Mouse (Mus musculus) limb, embryonic 12.5 days (tissue): Measurements from ENCODE around the gene Ddost. TPM values are rescaled to one million over a fixed set of nuclear protein-coding genes. Genes with fewer than 3 reads are reported as not detected.
"Not testable (repeated sequence)": the region's sequence is repeated elsewhere in the genome, so short reads cannot be mapped to it uniquely, and the experiment has no call there.

Experiments
- ATAC-seq: fragments of 200-750 bp; cut with Nextera tagmentation; 2 replicates; pipeline ENCODE4 v1.8.0; 2017; ENCODE audit warnings: low read depth, moderate TSS enrichment; ENCODE audit not compliant: insufficient number of reproducible peaks, insufficient read depth, low FRiP score, low TSS enrichment
- H3K27ac ChIP-seq: fragments of 300-500 bp; sonication (generic); 2 replicates; pipeline ENCODE4 v1.5.1; 2016; ENCODE audit warnings: mild to moderate bottlenecking, moderate library complexity
- H3K27me3 ChIP-seq: fragments of 300-500 bp; sonication (generic); 2 replicates; pipeline ENCODE4 v1.6.1; 2016; ENCODE audit warnings: mild to moderate bottlenecking, moderate library complexity
- H3K36me3 ChIP-seq: fragments of 300-500 bp; sonication (generic); 2 replicates; pipeline ENCODE4 v1.6.1; 2016; ENCODE audit warnings: mild to moderate bottlenecking, moderate library complexity
- H3K4me1 ChIP-seq: fragments of 300-500 bp; sonication (generic); replicated peaks from 2 replicates; pipeline ENCODE4 v1.6.1; 2016
- H3K4me2 ChIP-seq: fragments of 300-500 bp; sonication (generic); 2 replicates; pipeline ENCODE4 v1.6.1; 2016; ENCODE audit warnings: mild to moderate bottlenecking, moderate library complexity
- H3K4me3 ChIP-seq: fragments of 300-500 bp; sonication (generic); replicated peaks from 2 replicates; pipeline ENCODE4 v1.5.1; 2016; ENCODE audit warnings: mild to moderate bottlenecking
- H3K9ac ChIP-seq: fragments of 300-500 bp; sonication (generic); replicated peaks from 2 replicates; pipeline ENCODE4 v1.6.1; 2016; ENCODE audit warnings: mild to moderate bottlenecking, moderate library complexity
- H3K9me3 ChIP-seq: fragments of 300-500 bp; sonication (generic); 2 replicates; pipeline ENCODE4 v1.6.1; 2016; ENCODE audit warnings: mild to moderate bottlenecking, moderate library complexity
- WGBS: fragments of 180-500 bp; shearing (Covaris S2); methylation state at CpG from one replicate; pipeline ENCODE4 v1.1.7; 2016; 5-methylcytosine and 5-hydroxymethylcytosine counted together
- polyA plus RNA-seq: library from polyadenylated mRNA; unstranded; fragments of >200 nt; fragmentation: Nextera tagmentation; extraction: Ambion mirVana; gene quantifications from 2 replicates; pipeline ENCODE4 v1.2.1, GENCODE M21; 2016

Gene Ddost
- polyA plus RNA-seq, 1 experiment from 2014 or later: 289 TPM

- WGBS: 1% methylated on average over 45 of the region's 45 CpGs
- H3K9ac ChIP-seq: peak overlapping the region; percentile 93
- peaks cover 6% of the 10 kb centered on the region for H3K27me3 ChIP-seq
- peak overlapping the region; percentile 70 for H3K4me2 ChIP-seq
- H3K36me3 ChIP-seq: no peaks in the 10 kb centered on the region
- H3K27ac ChIP-seq: peak overlapping the region; percentile 97
- peak; percentile 85 for ATAC-seq
- H3K9me3 ChIP-seq: no peaks in the 10 kb centered on the region
- peaks cover 6% of the 10 kb centered on the region; the same call in 1 of the 2 replicates for H3K4me1 ChIP-seq
- H3K4me3 ChIP-seq: peak overlapping the region; percentile 93
Observed at GRCm38 (mm10) chr4:138325466-138326076, 21.0 kb downstream of the Ddost start.

- peak; percentile 56 for ATAC-seq
- Histone ChIP-seq H3K4me2 (peak within 1 kb of the TSS; percentile 70), H3K27me3 (peaks cover 7% of the 10 kb centered on the region), H3K9me3 (no peaks in the 10 kb centered on the region), H3K9ac (peak within 1 kb of the TSS; percentile 93), H3K4me3 (peak within 1 kb of the TSS; percentile 93), H3K4me1 (peaks cover 6% of the 10 kb centered on the region; the same call in 1 of the 2 replicates), H3K36me3 (no peaks in the 10 kb centered on the region), H3K27ac (peak within 1 kb of the TSS; percentile 97)
- 4% methylated on average over 41 of the region's 41 CpGs for WGBS
Observed at GRCm38 (mm10) chr4:138326077-138326695, 21.7 kb downstream of the Ddost start, which contains the start of gene Pink1. Pink1 (minus strand) TSS chr4:138326307.

GRCm38 (mm10) chr4:138327155-138327554 lies 22.6 kb downstream of the Ddost start:
- not testable (repeated sequence) for ATAC-seq, H3K27me3 ChIP-seq, H3K4me3 ChIP-seq, H3K9ac ChIP-seq, H3K36me3 ChIP-seq, H3K4me2 ChIP-seq, H3K27ac ChIP-seq, H3K9me3 ChIP-seq, H3K4me1 ChIP-seq
- 51% methylated on average over 9 of the region's 12 CpGs for WGBS

- no peaks in the 10 kb centered on the region for H3K36me3 ChIP-seq
- peaks cover 17% of the 10 kb centered on the region for H3K27me3 ChIP-seq
- H3K4me2 ChIP-seq: peak overlapping the region; percentile 55
- ATAC-seq: no peak
- peak overlapping the region; percentile 37 for H3K9ac ChIP-seq
- H3K9me3 ChIP-seq: no peaks in the 10 kb centered on the region
- WGBS: 73% methylated on average over 7 of the region's 7 CpGs
- H3K27ac ChIP-seq: peak overlapping the region; percentile 66; the same call in 1 of the 2 replicates
- peaks cover 6% of the 10 kb centered on the region; the same call in 1 of the 2 replicates for H3K4me1 ChIP-seq
- peak overlapping the region; percentile 31 for H3K4me3 ChIP-seq
Observed at GRCm38 (mm10) chr4:138327891-138328470, 23.5 kb downstream of the Ddost start.

- Histone ChIP-seq H3K4me3 (no peak overlapping the region), H3K9ac (no peak overlapping the region), H3K4me1 (peaks cover 6% of the 10 kb centered on the region; the same call in 1 of the 2 replicates), H3K9me3 (no peaks in the 10 kb centered on the region), H3K27me3 (peaks cover 18% of the 10 kb centered on the region), H3K36me3 (no peaks in the 10 kb centered on the region), H3K27ac (no peak overlapping the region), H3K4me2 (no peak overlapping the region)
- no peak for ATAC-seq
- 20% methylated on average over 15 of the region's 15 CpGs for WGBS
Observed at GRCm38 (mm10) chr4:138330264-138330671, 25.7 kb downstream of the Ddost start.

GRCm38 (mm10) chr4:138331647-138332046 lies 27.1 kb downstream of the Ddost start:
- no peak overlapping the region for H3K4me3 ChIP-seq
- H3K27me3 ChIP-seq: peaks cover 18% of the 10 kb centered on the region
- 0 out of 2 replicates have a peak, but pooled peaks cover under 1% of the 10 kb centered on the region for H3K4me1 ChIP-seq
- no peaks in the 10 kb centered on the region for H3K36me3 ChIP-seq
- WGBS: 85% methylated on average over 9 of the region's 9 CpGs
- no peak overlapping the region for H3K27ac ChIP-seq
- H3K9me3 ChIP-seq: no peaks in the 10 kb centered on the region
- no peak for ATAC-seq
- no peak overlapping the region for H3K9ac ChIP-seq
- no peak overlapping the region for H3K4me2 ChIP-seq

DNA sequence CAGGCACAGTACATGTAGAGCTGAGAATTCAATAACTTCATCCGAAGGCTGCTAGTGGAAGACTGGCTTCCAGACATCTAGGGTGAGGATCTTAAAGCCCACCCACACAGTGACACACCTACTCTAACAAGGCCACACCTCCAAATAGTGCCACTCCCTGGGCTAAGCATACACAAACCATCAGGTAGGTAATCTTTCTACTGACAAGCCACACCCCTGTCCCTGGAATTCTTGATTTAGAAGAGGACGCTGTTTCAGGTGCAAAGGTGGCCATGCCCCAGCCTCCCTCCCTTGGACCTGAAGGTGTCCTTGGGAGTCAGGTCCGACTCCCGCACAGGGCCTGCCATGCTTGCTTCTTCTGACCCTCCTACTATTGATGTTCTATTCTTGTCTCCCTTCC lies 28.6 kb downstream of the Ddost start:
- ATAC-seq: no peak
- H3K9ac ChIP-seq: no peak overlapping the region
- no peaks in the 10 kb centered on the region for H3K9me3 ChIP-seq
- H3K4me3 ChIP-seq: no peak overlapping the region
- no peaks in the 10 kb centered on the region for H3K4me1 ChIP-seq
- no peaks in the 10 kb centered on the region for H3K36me3 ChIP-seq
- WGBS: 81% methylated on average over 4 of the region's 4 CpGs
- H3K27me3 ChIP-seq: peaks cover 18% of the 10 kb centered on the region
- H3K4me2 ChIP-seq: no peak overlapping the region
- H3K27ac ChIP-seq: no peak overlapping the region

GRCm38 (mm10) chr4:138335036-138335435 lies 30.5 kb downstream of the Ddost start:
- no peak for ATAC-seq
- WGBS: 86% methylated on average over 12 of the region's 12 CpGs
- Histone ChIP-seq H3K27me3 (peaks cover 17% of the 10 kb centered on the region), H3K9ac (no peak overlapping the region), H3K9me3 (no peaks in the 10 kb centered on the region), H3K4me1 (no peaks in the 10 kb centered on the region), H3K36me3 (no peaks in the 10 kb centered on the region), H3K27ac (no peak overlapping the region), H3K4me3 (no peak overlapping the region), H3K4me2 (no peak overlapping the region)

GRCm38 (mm10) chr4:138335648-138336047 lies 31.1 kb downstream of the Ddost start:
- Histone ChIP-seq H3K4me2 (no peak overlapping the region), H3K27me3 (peaks cover 11% of the 10 kb centered on the region), H3K9ac (no peak overlapping the region), H3K9me3 (no peaks in the 10 kb centered on the region), H3K27ac (no peak overlapping the region), H3K4me1 (no peaks in the 10 kb centered on the region), H3K4me3 (no peak overlapping the region), H3K36me3 (no peaks in the 10 kb centered on the region)
- no peak for ATAC-seq
- 88% methylated on average over 6 of the region's 6 CpGs for WGBS

DNA sequence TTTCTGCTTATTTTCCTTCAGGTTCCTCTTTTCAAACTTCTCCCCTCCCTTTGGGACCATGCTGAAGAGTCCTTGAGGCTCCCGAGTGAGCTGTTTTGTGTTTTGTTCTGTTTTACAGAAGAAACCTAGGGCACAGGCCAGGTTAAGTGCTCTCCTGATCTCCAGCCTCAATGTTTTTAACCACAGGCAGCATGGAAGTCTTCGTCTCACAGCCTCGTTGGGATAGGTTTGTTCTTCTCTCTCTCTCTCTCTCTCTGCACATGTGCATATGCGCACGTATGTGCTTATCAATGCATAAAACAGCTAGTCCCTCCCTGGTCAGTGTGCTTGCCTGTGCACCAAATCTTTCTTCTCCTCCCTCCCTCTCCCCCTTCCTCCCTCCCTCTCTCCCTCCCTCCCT lies 32.3 kb downstream of the Ddost start:
- Histone ChIP-seq H3K27me3 (peaks cover 10% of the 10 kb centered on the region), H3K4me3 (no peak overlapping the region), H3K9me3 (no peaks in the 10 kb centered on the region), H3K9ac (no peak overlapping the region), H3K27ac (no peak overlapping the region), H3K4me1 (no peaks in the 10 kb centered on the region), H3K36me3 (no peaks in the 10 kb centered on the region), H3K4me2 (no peak overlapping the region)
- ATAC-seq: no peak
- WGBS: 78% methylated on average over 5 of the region's 5 CpGs

DNA sequence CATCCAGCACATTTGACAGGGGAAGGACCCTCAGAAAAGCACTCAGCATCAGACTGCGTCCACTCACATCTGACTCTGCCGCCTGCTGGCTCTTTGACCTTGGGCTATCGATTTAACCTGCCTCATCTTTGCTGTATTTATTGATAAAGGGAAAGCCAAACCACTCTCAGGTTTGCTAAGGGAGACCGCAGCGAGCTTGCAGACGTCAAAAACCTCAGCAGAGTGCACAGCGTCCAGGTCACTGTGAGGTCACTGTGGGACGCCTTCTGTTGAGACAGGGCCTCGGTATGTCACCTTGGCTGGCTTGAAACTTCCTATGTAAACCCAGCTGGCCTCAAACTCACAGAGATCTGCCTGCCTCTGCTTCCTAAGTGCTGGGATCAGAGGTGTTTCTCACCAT lies 32.8 kb downstream of the Ddost start:
- 79% methylated on average over 9 of the region's 9 CpGs for WGBS
- no peak overlapping the region for H3K4me3 ChIP-seq
- peaks cover 7% of the 10 kb centered on the region for H3K27me3 ChIP-seq
- no peaks in the 10 kb centered on the region for H3K9me3 ChIP-seq
- ATAC-seq: no peak
- H3K36me3 ChIP-seq: no peaks in the 10 kb centered on the region
- no peak overlapping the region for H3K27ac ChIP-seq
- H3K4me2 ChIP-seq: no peak overlapping the region
- H3K9ac ChIP-seq: no peak overlapping the region
- no peaks in the 10 kb centered on the region for H3K4me1 ChIP-seq
